Mouse (Mus musculus) heart, adult 2 months (tissue): ENCODE measurements at regions not wholly inside any gene's neighbourhood (a gene's known extent, or its start where the extent isn't known, plus 50 kb on each side); places are given as distances from the start of the nearest gene placed in this dataset.
"Not testable (repeated sequence)": the region's sequence is repeated elsewhere in the genome, so short reads cannot be mapped to it uniquely, and the experiment has no call there.

Experiments
- DNase-seq, 2 experiments: peaks; one replicate each; pipeline ENCODE4 v3.0.0; 2021
- H3K27ac ChIP-seq: fragments of 200-600 bp; 2 replicates; pipeline ENCODE4 v1.8.1; 2022
- H3K27me3 ChIP-seq: fragments of 200-500 bp; 2 replicates; pipeline ENCODE4 v1.6.1; 2012; ENCODE audit warnings: mild to moderate bottlenecking, low read length, inconsistent platforms, mixed read lengths; ENCODE audit not compliant: control insufficient read depth, insufficient read depth
- H3K36me3 ChIP-seq: fragments of 200-500 bp; 2 replicates; pipeline ENCODE4 v1.6.1; 2012; ENCODE audit warnings: low read length, inconsistent platforms; ENCODE audit not compliant: control insufficient read depth, insufficient read depth
- H3K4me1 ChIP-seq: fragments of 200-500 bp; 2 replicates; pipeline ENCODE4 v1.6.1; 2011; ENCODE audit warnings: low read length; ENCODE audit not compliant: control insufficient read depth, insufficient read depth
- H3K4me3 ChIP-seq: fragments of 200-600 bp; 2 replicates; pipeline ENCODE4 v1.8.1; 2022
- H3K79me2 ChIP-seq: fragments of 200-500 bp; replicated peaks from 2 replicates; pipeline ENCODE4 v1.6.1; 2012; ENCODE audit warnings: mild to moderate bottlenecking, inconsistent platforms, low read length, moderate library complexity, mixed read lengths; ENCODE audit not compliant: control insufficient read depth, insufficient read depth
- H3K9ac ChIP-seq: fragments of 200-500 bp; 2 replicates; pipeline ENCODE4 v1.6.1; 2012; ENCODE audit warnings: low read depth, mild to moderate bottlenecking, control low read depth, inconsistent platforms, low read length, mixed read lengths
- CTCF ChIP-seq: fragments of 200-600 bp; IDR thresholded peaks from 2 replicates; pipeline ENCODE4 v1.8.1; 2022; ENCODE audit warnings: antibody characterized with exemption, mild to moderate bottlenecking, moderate library complexity
- EP300 ChIP-seq: fragments of 200-500 bp; IDR thresholded peaks from 2 replicates; pipeline ENCODE4 v1.6.1; 2011; ENCODE audit warnings: low read depth, low read length, control low read depth; ENCODE audit not compliant: insufficient read depth
- POLR2A ChIP-seq: fragments of 200-500 bp; IDR thresholded peaks from 2 replicates; pipeline ENCODE4 v1.6.1; 2011; ENCODE audit warnings: mild to moderate bottlenecking, low read depth, low read length, control low read depth; ENCODE audit not compliant: insufficient read depth
- WGBS: fragments of 180-500 bp; shearing (Covaris S2); methylation state at CpG from one replicate; pipeline ENCODE4 v1.1.7; 2018; 5-methylcytosine and 5-hydroxymethylcytosine counted together
- intact Hi-C: fragments of 180-260 bp; cut with DNase I; formaldehyde crosslinking; loops from one replicate; pipeline ENCODE4 v1.15.1; 2025

- H3K9ac ChIP-seq, result no peak overlapping the region
- no peaks in the 10 kb centered on the region for H3K27me3 ChIP-seq
- WGBS, result 87% methylated on average over 8 of the region's 8 CpGs
- H3K4me1 ChIP-seq, result no peaks in the 10 kb centered on the region
- no peak overlapping the region for H3K4me3 ChIP-seq
- DNase-seq, result no peak
- TF ChIP-seq EP300 (no peak), POLR2A (no peak), CTCF (no peak)
- intact Hi-C loops, result no loop called here
- H3K79me2 ChIP-seq, result no peaks in the 10 kb centered on the region
- H3K36me3 ChIP-seq, result no peaks in the 10 kb centered on the region
- no peak overlapping the region for H3K27ac ChIP-seq
These were observed 127.7 kb downstream of the Lyplal1 start for GRCm38 (mm10) chr1:185989432-185989831.

- H3K27ac ChIP-seq, H3K27me3 ChIP-seq, H3K4me3 ChIP-seq, H3K9ac ChIP-seq, H3K36me3 ChIP-seq, H3K4me1 ChIP-seq, DNase-seq, H3K79me2 ChIP-seq, intact Hi-C loops: not testable (repeated sequence)
- 90% methylated on average over 1 of the region's 1 CpGs for WGBS
These were observed 117.0 kb downstream of the Lyplal1 start for GRCm38 (mm10) chr1:186000066-186000465.

- Histone ChIP-seq H3K27me3 (no peaks in the 10 kb centered on the region), H3K9ac (no peak overlapping the region), H3K4me1 (no peaks in the 10 kb centered on the region), H3K4me3 (no peak overlapping the region), H3K36me3 (no peaks in the 10 kb centered on the region), H3K79me2 (no peaks in the 10 kb centered on the region), H3K27ac (no peak overlapping the region)
- TF ChIP-seq EP300, result no peak
- no peak for TF ChIP-seq POLR2A
- peak; percentile 32 for TF ChIP-seq CTCF
- intact Hi-C loops, result no loop called here
- no peak for DNase-seq
- 78% methylated on average over 1 of the region's 1 CpGs for WGBS
These were observed 103.7 kb downstream of the Lyplal1 start for GRCm38 (mm10) chr1:186013413-186013812.

- Histone ChIP-seq H3K79me2 (no peaks in the 10 kb centered on the region), H3K9ac (no peak overlapping the region), H3K27me3 (no peaks in the 10 kb centered on the region), H3K4me3 (no peak overlapping the region), H3K27ac (no peak overlapping the region), H3K36me3 (no peaks in the 10 kb centered on the region), H3K4me1 (no peaks in the 10 kb centered on the region)
- 40% methylated on average over 1 of the region's 1 CpGs for WGBS
- DNase-seq, result no peak
- intact Hi-C loops, result no loop called here
- no peak for TF ChIP-seq EP300
- no peak for TF ChIP-seq CTCF
- no peak for TF ChIP-seq POLR2A
These were observed 102.9 kb downstream of the Lyplal1 start for GRCm38 (mm10) chr1:186014166-186014565.

GRCm38 (mm10) chr1:186015831-186016561 is 101.1 kb downstream of the Lyplal1 start:
- Histone ChIP-seq H3K36me3 (no peaks in the 10 kb centered on the region), H3K79me2 (no peaks in the 10 kb centered on the region), H3K4me1 (no peaks in the 10 kb centered on the region), H3K27me3 (no peaks in the 10 kb centered on the region), H3K27ac (no peak overlapping the region), H3K9ac (no peak overlapping the region), H3K4me3 (no peak overlapping the region)
- WGBS, result 63% methylated on average over 8 of the region's 8 CpGs
- intact Hi-C loops, result loop anchor here (5.0 kb wide), 1 partner anchor 706 kb away; no protein-coding TSS in a partner anchor
- TF ChIP-seq EP300 (no peak), CTCF (no peak), POLR2A (no peak)
- DNase-seq, result no peak

GRCm38 (mm10) chr1:186017547-186017946 is 99.6 kb downstream of the Lyplal1 start:
- no peaks in the 10 kb centered on the region for H3K79me2 ChIP-seq
- 53% methylated on average over 1 of the region's 1 CpGs for WGBS
- no peaks in the 10 kb centered on the region for H3K4me1 ChIP-seq
- H3K27me3 ChIP-seq, result no peaks in the 10 kb centered on the region
- H3K27ac ChIP-seq, result no peak overlapping the region
- TF ChIP-seq POLR2A (no peak), CTCF (no peak), EP300 (no peak)
- no peak overlapping the region for H3K4me3 ChIP-seq
- DNase-seq, result no peak
- intact Hi-C loops, result loop anchor here (5.0 kb wide), 1 partner anchor 705 kb away; no protein-coding TSS in a partner anchor
- H3K9ac ChIP-seq, result no peak overlapping the region
- H3K36me3 ChIP-seq, result no peaks in the 10 kb centered on the region
